Mouse (Mus musculus) brain, embryonic 18.5 days (tissue): ENCODE measurements around the gene Itih1.

ENCODE experiments used
- DNase-seq: peaks from one replicate; pipeline ENCODE4 v3.0.0-alpha.2; 2012; ENCODE audit warnings: low read depth, low spot score

The Itih1 gene

GRCm38 (mm10) chr14:30904307-30904706 is 38.8 kb downstream of the Itih1 start:
- no peak for DNase-seq

- no peak for DNase-seq
Measured at GRCm38 (mm10) chr14:30903036-30903435, 40.1 kb downstream of the Itih1 start.

- no peak for DNase-seq
Measured at GRCm38 (mm10) chr14:30902628-30903027, 40.5 kb downstream of the Itih1 start.

GRCm38 (mm10) chr14:30899972-30900371 is 43.1 kb downstream of the Itih1 start:
- no peak for DNase-seq

GRCm38 (mm10) chr14:30888271-30888732 is 54.8 kb downstream of the Itih1 start:
- no peak for DNase-seq

GRCm38 (mm10) chr14:30886204-30886603 is 56.9 kb downstream of the Itih1 start, which contains the start of gene Itih4:
Gene Itih4, plus strand, starts transcription at chr14:30886476.
- no peak for DNase-seq

- no peak for DNase-seq
Measured at GRCm38 (mm10) chr14:30885298-30885697, 57.8 kb downstream of the Itih1 start.

- DNase-seq = no peak
Measured at GRCm38 (mm10) chr14:30881718-30882108, 61.4 kb downstream of the Itih1 start.

- DNase-seq = no peak
Measured at GRCm38 (mm10) chr14:30880811-30881717, 62.0 kb downstream of the Itih1 start.

GRCm38 (mm10) chr14:30880251-30880650 is 62.8 kb downstream of the Itih1 start:
- no peak for DNase-seq

- DNase-seq = no peak
Measured at GRCm38 (mm10) chr14:30879794-30880193, 63.3 kb downstream of the Itih1 start.
